Mouse (Mus musculus): ENCODE results near the gene Nodal. TPM values are rescaled to one million over a fixed set of nuclear protein-coding genes. Genes with fewer than 3 reads are reported as not detected.

Nodal gene
- total RNA-seq, 2 experiments from 2014 or later: 0.25 TPM; not detected in 1

GRCm38 (mm10) chr10:61394476-61395136 lies 23.2 kb upstream of the Nodal start:
- DNase-seq (ENCODE audit: low spot score in 2 of 2): no peak

GRCm38 (mm10) chr10:61398125-61398524 lies 19.6 kb upstream of the Nodal start:
- no peak for DNase-seq (ENCODE audit: low spot score in 2 of 2)

GRCm38 (mm10) chr10:61399156-61399734 lies 18.5 kb upstream of the Nodal start:
- peak; percentile 67 to 70 for DNase-seq (ENCODE audit: low spot score in 2 of 2)

GRCm38 (mm10) chr10:61400407-61400806 lies 17.4 kb upstream of the Nodal start:
- DNase-seq (ENCODE audit: low spot score in 2 of 2): no peak

- DNase-seq (ENCODE audit: low spot score in 2 of 2): no peak
Observed at GRCm38 (mm10) chr10:61402480-61402879, 15.3 kb upstream of the Nodal start.

GRCm38 (mm10) chr10:61402911-61403310 lies 14.9 kb upstream of the Nodal start:
- no peak for DNase-seq (ENCODE audit: low spot score in 2 of 2)

GRCm38 (mm10) chr10:61405958-61406357 lies 11.8 kb upstream of the Nodal start:
- DNase-seq (ENCODE audit: low spot score in 2 of 2): no peak

GRCm38 (mm10) chr10:61409776-61410175 lies 8.0 kb upstream of the Nodal start:
- DNase-seq (ENCODE audit: low spot score in 2 of 2): no peak

- no peak for DNase-seq (ENCODE audit: low spot score in 2 of 2)
Observed at GRCm38 (mm10) chr10:61410193-61410592, 7.6 kb upstream of the Nodal start.

- no peak for DNase-seq (ENCODE audit: low spot score in 2 of 2)
Observed at GRCm38 (mm10) chr10:61412910-61413625, 4.7 kb upstream of the Nodal start.

GRCm38 (mm10) chr10:61415240-61415639 lies 2.5 kb upstream of the Nodal start:
- no peak for DNase-seq (ENCODE audit: low spot score in 2 of 2)

- DNase-seq (ENCODE audit: low spot score in 2 of 2): no peak
Observed at GRCm38 (mm10) chr10:61415890-61416289, 1.9 kb upstream of the Nodal start.

- no peak for DNase-seq (ENCODE audit: low spot score in 2 of 2)
Observed at GRCm38 (mm10) chr10:61416561-61416960, 1.2 kb upstream of the Nodal start.

- DNase-seq (ENCODE audit: low spot score in 2 of 2): no peak
Observed at GRCm38 (mm10) chr10:61417046-61417445, 726 bp upstream of the Nodal start.

- DNase-seq (ENCODE audit: low spot score in 2 of 2): no peak
Observed at GRCm38 (mm10) chr10:61418131-61418900, 544 bp downstream of the Nodal start.

GRCm38 (mm10) chr10:61419146-61419545 lies 1.4 kb downstream of the Nodal start:
- DNase-seq (ENCODE audit: low spot score in 2 of 2): no peak

- DNase-seq (ENCODE audit: low spot score in 2 of 2): no peak
Observed at GRCm38 (mm10) chr10:61420011-61420410, 2.2 kb downstream of the Nodal start.

GRCm38 (mm10) chr10:61422861-61423260 lies 5.1 kb downstream of the Nodal start:
- no peak for DNase-seq (ENCODE audit: low spot score in 2 of 2)

GRCm38 (mm10) chr10:61423289-61423688 lies 5.5 kb downstream of the Nodal start:
- peak in 1 of 2 experiments; percentile 48 for DNase-seq (ENCODE audit: low spot score in 2 of 2)

- no peak for DNase-seq (ENCODE audit: low spot score in 2 of 2)
Observed at GRCm38 (mm10) chr10:61424500-61424899, 6.7 kb downstream of the Nodal start.

GRCm38 (mm10) chr10:61425047-61425446 lies 7.3 kb downstream of the Nodal start:
- DNase-seq (ENCODE audit: low spot score in 2 of 2): no peak

Data from gastrocnemius, postnatal 4 days (tissue).